Mouse (Mus musculus): ENCODE measurements around the gene Car10. TPM values are rescaled to one million over a fixed set of nuclear protein-coding genes. Genes with fewer than 3 reads are reported as not detected.

The Car10 gene
- total and polyA plus RNA-seq, 3 experiments, result not detected

DNA sequence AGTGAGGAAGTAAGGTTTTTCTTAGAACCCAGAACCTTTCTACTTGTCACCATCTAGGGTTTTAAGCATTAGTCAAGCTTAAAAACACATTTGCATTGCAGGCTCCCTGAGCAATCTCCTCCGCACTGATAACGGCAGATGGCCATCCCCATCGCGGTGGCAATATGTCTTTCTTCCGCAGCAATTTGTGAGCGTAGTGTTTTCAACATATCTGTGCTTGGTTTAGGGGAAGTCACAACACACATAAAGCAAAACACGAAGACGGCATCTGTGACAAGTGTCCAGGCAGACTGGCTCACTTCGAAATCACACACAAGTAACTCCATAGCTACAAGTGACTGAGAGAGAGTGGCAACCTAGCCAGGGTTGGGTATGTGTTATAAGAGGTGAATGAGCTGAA, 545.6 kb downstream of the Car10 start:
- Histone ChIP-seq H3K4me1 (ENCODE audit: control insufficient read depth in 1 of 2, insufficient read depth in 2 of 2, low read length in 2 of 2) (no peaks in the 10 kb centered on the region), H3K27me3 (ENCODE audit: control insufficient read depth in 1 of 2, insufficient read depth in 2 of 2, low read length in 2 of 2) (no peaks in the 10 kb centered on the region), H3K79me2 (ENCODE audit: control insufficient read depth, insufficient read depth, low read length, poor library complexity) (no peaks in the 10 kb centered on the region), H3K9ac (ENCODE audit: control insufficient read depth, low read depth, low read length, poor library complexity, severe bottlenecking) (no peak overlapping the region), H3K27ac (ENCODE audit: control insufficient read depth, low read depth, low read length) (no peak overlapping the region), H3K9me3 (replicated peaks; ENCODE audit: insufficient read depth, low read length) (no peaks in the 10 kb centered on the region), H3K36me3 (ENCODE audit: control insufficient read depth in 1 of 2, insufficient read depth in 2 of 2, low read length in 2 of 2) (no peaks in the 10 kb centered on the region), H3K4me3 (ENCODE audit: control insufficient read depth in 1 of 2, insufficient read depth in 1 of 2, low read depth in 2 of 2, low read length in 2 of 2) (no peak overlapping the region)
- no peak for DNase-seq (ENCODE audit: low read depth, low spot score)
- no peak for TF ChIP-seq ZNF384 (IDR thresholded peaks at IDR 0.05; ENCODE audit: low read depth, low read length)

GRCm38 (mm10) chr11:93646216-93646615, 548.4 kb downstream of the Car10 start:
- no peaks in the 10 kb centered on the region for H3K79me2 ChIP-seq (ENCODE audit: control insufficient read depth, insufficient read depth, low read length, poor library complexity)
- no peaks in the 10 kb centered on the region for H3K27me3 ChIP-seq (ENCODE audit: control insufficient read depth in 1 of 2, insufficient read depth in 2 of 2, low read length in 2 of 2)
- no peaks in the 10 kb centered on the region for H3K36me3 ChIP-seq (ENCODE audit: control insufficient read depth in 1 of 2, insufficient read depth in 2 of 2, low read length in 2 of 2)
- no peak overlapping the region for H3K9ac ChIP-seq (ENCODE audit: control insufficient read depth, low read depth, low read length, poor library complexity, severe bottlenecking)
- H3K4me3 ChIP-seq (ENCODE audit: control insufficient read depth in 1 of 2, insufficient read depth in 1 of 2, low read depth in 2 of 2, low read length in 2 of 2), result no peak overlapping the region
- no peaks in the 10 kb centered on the region for H3K4me1 ChIP-seq (ENCODE audit: control insufficient read depth in 1 of 2, insufficient read depth in 2 of 2, low read length in 2 of 2)
- DNase-seq (ENCODE audit: low read depth, low spot score), result no peak
- no peak for TF ChIP-seq CHD2 (IDR thresholded peaks at IDR 0.05; ENCODE audit: low read length)
- no peak for TF ChIP-seq ZKSCAN1 (IDR thresholded peaks at IDR 0.05; ENCODE audit: low read depth, low read length)
- no peak for TF ChIP-seq TAL1 (IDR thresholded peaks at IDR 0.05; ENCODE audit: low read length)
- no peak for TF ChIP-seq MAZ (IDR thresholded peaks at IDR 0.05; ENCODE audit: low read depth, low read length)
- no peak for TF ChIP-seq JUND (IDR thresholded peaks at IDR 0.05; ENCODE audit: low read depth, low read length)
- no peak for TF ChIP-seq EP300 (IDR thresholded peaks at IDR 0.05; ENCODE audit: low read depth in 1 of 2, low read length in 2 of 2)
- no peak for TF ChIP-seq ZC3H11A (IDR thresholded peaks at IDR 0.05; ENCODE audit: low read depth, low read length)
- H3K9me3 ChIP-seq (replicated peaks; ENCODE audit: insufficient read depth, low read length), result no peaks in the 10 kb centered on the region
- no peak overlapping the region for H3K27ac ChIP-seq (ENCODE audit: control insufficient read depth, low read depth, low read length)

Measured in MEL (cell line).